Comparison of ENCODE assay signal across 9 mouse cellular contexts in the genomic region with DNA sequence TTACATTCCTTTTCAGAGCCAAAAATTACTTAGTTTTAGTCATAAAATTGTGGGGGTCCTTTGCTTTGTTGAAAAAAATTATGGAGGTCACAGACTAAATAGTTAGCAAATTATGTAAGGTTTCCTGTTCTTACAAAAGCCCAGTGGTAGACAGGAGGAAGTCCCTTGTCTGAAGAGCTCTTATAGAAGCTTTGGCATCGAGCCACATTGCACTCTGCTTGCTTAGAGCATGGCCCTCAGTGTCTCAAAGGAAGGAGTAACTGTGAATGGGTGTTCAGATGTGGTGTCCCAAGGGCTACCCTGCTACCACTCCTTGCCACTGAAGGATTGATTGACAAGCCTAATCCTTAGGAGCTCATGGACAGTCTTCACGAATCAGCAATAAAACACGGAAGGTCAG. TPM values are rescaled to one million over a fixed set of nuclear protein-coding genes. Genes with fewer than 3 reads are reported as not detected.
DNase-seq lines count a peak whose midpoint lies in the region; ATAC-seq lines count a peak whose summit lies in the region.
"Had no signal": no experiment of that assay in that cellular context is flagged by ENCODE, and none has a peak within 500 bp of the region (broad histone marks: within the 10 kb centered on the region; RNA-seq: fewer than 3 reads in every experiment).

No protein-coding gene starts in this region.

- no peaks in the 10 kb centered on the region for H3K4me1 ChIP-seq in forebrain, embryonic 14.5 days (ENCODE audit: control insufficient read depth, insufficient read depth, low read length)
- H3K4me1 ChIP-seq in forebrain, embryonic 15.5 days, result no peaks in the 10 kb centered on the region
- H3K4me1 ChIP-seq in megakaryocyte, embryonic 14.5 days, result peaks cover 73% of the 10 kb centered on the region

- H3K4me3 ChIP-seq in forebrain, embryonic 14.5 days (ENCODE audit: low read depth, low read length), result no peak overlapping the region
- no peak overlapping the region for H3K4me3 ChIP-seq in forebrain, embryonic 15.5 days
- H3K4me3 ChIP-seq in megakaryocyte, embryonic 14.5 days (replicated peaks), result peak overlapping the region; percentile 0

- no peak for ATAC-seq in forebrain, embryonic 14.5 days
- ATAC-seq in forebrain, embryonic 15.5 days (replicated peaks), result no peak
- peak; percentile 43 for ATAC-seq in inflammation-experienced regulatory T-cells, adult 6 months

- H3K4me2 ChIP-seq in forebrain, embryonic 14.5 days (ENCODE audit: low read length), result no peak overlapping the region
- no peak overlapping the region for H3K4me2 ChIP-seq in forebrain, embryonic 15.5 days (replicated peaks)

- H3K36me3 ChIP-seq in forebrain, embryonic 14.5 days (ENCODE audit: control insufficient read depth, insufficient read depth, low read length), result no peaks in the 10 kb centered on the region
- no peaks in the 10 kb centered on the region for H3K36me3 ChIP-seq in forebrain, embryonic 15.5 days
- no peaks in the 10 kb centered on the region for H3K36me3 ChIP-seq in megakaryocyte, embryonic 14.5 days (replicated peaks; ENCODE audit: low read length)

- H3K27me3 ChIP-seq in forebrain, embryonic 14.5 days (replicated peaks; ENCODE audit: control insufficient read depth, insufficient read depth, low read length), result no peaks in the 10 kb centered on the region
- H3K27me3 ChIP-seq in forebrain, embryonic 15.5 days, result no peaks in the 10 kb centered on the region
- no peaks in the 10 kb centered on the region for H3K27me3 ChIP-seq in megakaryocyte, embryonic 14.5 days (replicated peaks)

- 55% methylated on average over 3 of the region's 3 CpGs for WGBS in forebrain, embryonic 14.5 days
- WGBS in forebrain, embryonic 15.5 days, result 67% methylated on average over 3 of the region's 3 CpGs

- H3K27ac ChIP-seq in forebrain, embryonic 14.5 days (ENCODE audit: low read depth, low read length), result no peak overlapping the region
- no peak overlapping the region for H3K27ac ChIP-seq in forebrain, embryonic 15.5 days (replicated peaks)

- DNase-seq in forebrain, embryonic 14.5 days (ENCODE audit: low spot score), result peak; percentile 16
- DNase-seq in right cerebral cortex, postnatal 10 days (ENCODE audit: low spot score in 2 of 2), result peak; percentile 41 to 49
- DNase-seq in right cerebral cortex, postnatal 25 days, result no peak
- DNase-seq in cerebellum, adult 18-20 months, result no peak
- no peak for DNase-seq in ovary, postnatal 14 days (ENCODE audit: low spot score)

- H3K9me3 ChIP-seq in forebrain, embryonic 14.5 days (replicated peaks; ENCODE audit: control insufficient read depth, low read length), result no peaks in the 10 kb centered on the region
- H3K9me3 ChIP-seq in forebrain, embryonic 15.5 days, result no peaks in the 10 kb centered on the region
- peaks cover 4% of the 10 kb centered on the region; the same call in 1 of the 2 replicates for H3K9me3 ChIP-seq in megakaryocyte, embryonic 14.5 days

- H3K9ac ChIP-seq in forebrain, embryonic 14.5 days (ENCODE audit: low read length), result no peak overlapping the region
- no peak overlapping the region for H3K9ac ChIP-seq in forebrain, embryonic 15.5 days (replicated peaks)

RNA-seq across cellular contexts. Expression of a gene that starts 25.3 kb away (rescaled TPM):
- 0.36 and 1.1 TPM in 2 replicates for polyA plus RNA-seq in forebrain, embryonic 14.5 days (2014; fragmentation: Nextera tagmentation; extraction: Ambion mirVana)
- polyA plus RNA-seq in forebrain, embryonic 15.5 days (2015; fragmentation: Nextera tagmentation; extraction: Ambion mirVana), result 0.66 and 0.79 TPM in 2 replicates
- polyA plus RNA-seq in inflammation-experienced regulatory T-cells, adult 6 months (2017; shearing (Covaris generic)), result under 1 TPM in 1 of 3 experiments, not detected in 2; 0.47 TPM
- 66.3 and 164 TPM in 2 replicates for polyA plus RNA-seq in megakaryocyte, embryonic 14.5 days (2012; ENCODE audit: insufficient read depth, low replicate concordance)

RNA-seq across cellular contexts. Expression of a gene that starts 40.8 kb away (rescaled TPM):
- polyA plus RNA-seq in forebrain, embryonic 14.5 days (2014; fragmentation: Nextera tagmentation; extraction: Ambion mirVana), result 235 and 238 TPM in 2 replicates
- polyA plus RNA-seq in forebrain, embryonic 15.5 days (2015; fragmentation: Nextera tagmentation; extraction: Ambion mirVana), result 271 and 278 TPM in 2 replicates
- polyA plus RNA-seq in inflammation-experienced regulatory T-cells, adult 6 months (2017; shearing (Covaris generic)), result 100 to 1,000 TPM; 207 to 275 (median 255) TPM
- 869 and 1,064 TPM in 2 replicates for polyA plus RNA-seq in megakaryocyte, embryonic 14.5 days (2012; ENCODE audit: insufficient read depth, low replicate concordance)

RNA-seq across cellular contexts. Expression of a gene that starts 40.8 kb away (rescaled TPM):
- polyA plus RNA-seq in forebrain, embryonic 14.5 days (2014; fragmentation: Nextera tagmentation; extraction: Ambion mirVana), result 11.1 and 11.9 TPM in 2 replicates
- polyA plus RNA-seq in forebrain, embryonic 15.5 days (2015; fragmentation: Nextera tagmentation; extraction: Ambion mirVana), result 12.9 and 13.0 TPM in 2 replicates
- 10 to 100 TPM in 1 of 3 experiments, 1 to 10 TPM in 2; 2.7 to 11.1 (median 6.1) TPM for polyA plus RNA-seq in inflammation-experienced regulatory T-cells, adult 6 months (2017; shearing (Covaris generic))
- 25.7 and 41.9 TPM in 2 replicates for polyA plus RNA-seq in megakaryocyte, embryonic 14.5 days (2012; ENCODE audit: insufficient read depth, low replicate concordance)

RNA-seq across cellular contexts. Expression of a gene that starts 42.0 kb away (rescaled TPM):
- polyA plus RNA-seq in forebrain, embryonic 14.5 days (2014; fragmentation: Nextera tagmentation; extraction: Ambion mirVana), result not detected in 2 replicates
- not detected in 2 replicates for polyA plus RNA-seq in forebrain, embryonic 15.5 days (2015; fragmentation: Nextera tagmentation; extraction: Ambion mirVana)
- polyA plus RNA-seq in inflammation-experienced regulatory T-cells, adult 6 months (2017; shearing (Covaris generic)), result not detected
- 0.03 TPM in 1 of 2 replicates, not detected in the other for polyA plus RNA-seq in megakaryocyte, embryonic 14.5 days (2012; ENCODE audit: insufficient read depth, low replicate concordance)
- polyA plus RNA-seq: stomach, embryonic 16.5 days had no signal

RNA-seq across cellular contexts. Expression of a gene that starts 42.7 kb away (rescaled TPM):
- 202 and 245 TPM in 2 replicates for polyA plus RNA-seq in forebrain, embryonic 14.5 days (2014; fragmentation: Nextera tagmentation; extraction: Ambion mirVana)
- polyA plus RNA-seq in forebrain, embryonic 15.5 days (2015; fragmentation: Nextera tagmentation; extraction: Ambion mirVana), result 191 and 199 TPM in 2 replicates
- 100 to 1,000 TPM; 133 to 147 (median 134) TPM for polyA plus RNA-seq in inflammation-experienced regulatory T-cells, adult 6 months (2017; shearing (Covaris generic))
- 169 and 210 TPM in 2 replicates for polyA plus RNA-seq in megakaryocyte, embryonic 14.5 days (2012; ENCODE audit: insufficient read depth, low replicate concordance)

Comparison
In these comparisons a context has a peak if more than half of its experiments do, and no peak if none do; other contexts are left out.
1. DNase-seq: peak in forebrain, embryonic 14.5 days (single experiment) and right cerebral cortex, postnatal 10 days (2 of 2); none in right cerebral cortex, postnatal 25 days (single experiment), cerebellum, adult 18-20 months (0 of 2) and ovary, postnatal 14 days (single experiment).
2. RNA of a gene that starts 25.3 kb away (polyA plus RNA-seq): 66.3 to 164 TPM in megakaryocyte, embryonic 14.5 days; 0.66 to 0.79 TPM in forebrain, embryonic 15.5 days, 0.36 to 1.1 TPM in forebrain, embryonic 14.5 days and 0.47 TPM in inflammation-experienced regulatory T-cells, adult 6 months; every median in the first group is over 10 times any median in the second.